Comparison of ENCODE assay signal across 8 mouse cellular contexts in the genomic region with DNA sequence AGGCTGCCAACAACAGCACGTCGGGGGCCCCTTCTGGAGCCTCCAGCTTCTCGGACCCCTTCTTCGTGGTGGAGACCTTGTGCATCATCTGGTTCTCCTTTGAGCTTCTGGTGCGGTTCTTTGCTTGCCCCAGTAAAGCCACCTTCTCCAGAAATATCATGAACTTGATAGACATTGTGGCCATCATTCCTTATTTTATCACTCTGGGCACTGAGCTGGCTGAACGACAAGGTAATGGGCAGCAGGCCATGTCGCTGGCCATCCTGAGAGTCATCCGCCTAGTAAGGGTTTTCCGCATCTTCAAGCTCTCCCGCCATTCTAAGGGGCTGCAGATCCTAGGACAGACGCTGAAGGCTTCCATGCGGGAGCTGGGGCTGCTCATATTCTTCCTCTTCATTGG. TPM values are rescaled to one million over a fixed set of nuclear protein-coding genes. Genes with fewer than 3 reads are reported as not detected.
DNase-seq lines count a peak whose midpoint lies in the region.

No protein-coding gene starts in this region.

- peak overlapping the region; percentile 94 for H3K27ac ChIP-seq in midbrain, embryonic 10.5 days (replicated peaks)

- peaks cover 15% of the 10 kb centered on the region for H3K27me3 ChIP-seq in midbrain, embryonic 10.5 days (ENCODE audit: low read depth, poor library complexity, severe bottlenecking)

- intact Hi-C loops in heart, postnatal 10 days (cut with DNase I): no loop called here
- intact Hi-C loops in gastrocnemius, postnatal 14 days (cut with DNase I; ENCODE audit: low total_unique reads): no loop called here

- peak overlapping the region; percentile 78 for H3K4me3 ChIP-seq in midbrain, embryonic 10.5 days

- H3K36me3 ChIP-seq in midbrain, embryonic 10.5 days: no peaks in the 10 kb centered on the region

- H3K4me1 ChIP-seq in midbrain, embryonic 10.5 days: peaks cover 67% of the 10 kb centered on the region

- H3K9me3 ChIP-seq in midbrain, embryonic 10.5 days (replicated peaks): no peaks in the 10 kb centered on the region

- WGBS in midbrain, embryonic 10.5 days: 56% methylated on average over 12 of the region's 12 CpGs

- peak; percentile 24 to 26 for DNase-seq in frontal cortex, postnatal 10 days (ENCODE audit: low spot score in 2 of 2)
- DNase-seq in frontal cortex, postnatal 25 days (ENCODE audit: low spot score in 2 of 2): no peak
- DNase-seq in retina, postnatal 1 day: peak; percentile 19
- no peak for DNase-seq in retina, embryonic 14.5 days (ENCODE audit: low spot score)
- peak; percentile 0 to 2 for DNase-seq in heart, postnatal 10 days
- DNase-seq in midbrain, embryonic 10.5 days (ENCODE audit: low spot score): peak; percentile 15
- DNase-seq in adrenal gland, adult 18-20 months (ENCODE audit: low spot score in 2 of 2): no peak
- DNase-seq in gastrocnemius, postnatal 14 days: no peak

RNA-seq across cellular contexts. Expression of a gene that starts 1.1 kb away (rescaled TPM):
- total RNA-seq in heart, postnatal 10 days (2021): under 1 TPM; 0.36 to 0.45 TPM
- polyA plus RNA-seq in midbrain, embryonic 10.5 days (2016; fragmentation: Nextera tagmentation; extraction: Ambion mirVana): 3.2 and 3.4 TPM in 2 replicates
- 1 to 10 TPM in 1 of 2 experiments, under 1 TPM in 1; 0.83 to 1.3 TPM for total RNA-seq in adrenal gland, adult 18-20 months (2021)
- total RNA-seq in gastrocnemius, postnatal 14 days (2021): under 1 TPM in 1 of 2 experiments, not detected in 1; 0.20 TPM

Comparison
In these comparisons a context has a peak if more than half of its experiments do, and no peak if none do; other contexts are left out.
1. DNase-seq: peak in frontal cortex, postnatal 10 days (2 of 2), retina, postnatal 1 day (single experiment), heart, postnatal 10 days (2 of 2) and midbrain, embryonic 10.5 days (single experiment); none in frontal cortex, postnatal 25 days (0 of 2), retina, embryonic 14.5 days (single experiment), adrenal gland, adult 18-20 months (0 of 2) and gastrocnemius, postnatal 14 days (single experiment).